Mouse (Mus musculus): Measurements from ENCODE around the gene Smoc1.

Smoc1 gene

GRCm38 (mm10) chr12:81085244-81085643 is 58.6 kb downstream of the Smoc1 start:
- no peak for DNase-seq

DNA sequence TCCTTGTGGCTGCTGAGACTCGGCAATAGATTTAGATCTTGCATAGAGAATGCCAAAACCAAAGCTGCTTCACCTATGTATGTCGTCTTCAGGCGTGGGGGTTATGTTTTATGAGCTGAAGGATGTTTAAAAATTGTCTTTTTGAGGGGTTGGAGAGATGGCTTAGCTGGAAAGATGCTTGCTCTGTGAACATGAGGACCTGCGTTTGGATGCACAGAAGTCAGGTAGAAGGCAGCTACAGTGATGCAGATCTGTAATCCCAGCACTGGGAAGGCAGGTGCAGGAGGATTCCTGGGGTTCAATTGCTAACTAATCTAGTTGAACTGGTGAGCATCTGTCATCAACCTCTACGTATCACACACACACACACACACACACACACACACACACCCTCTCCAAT is 61.5 kb downstream of the Smoc1 start:
- DNase-seq = no peak

DNA sequence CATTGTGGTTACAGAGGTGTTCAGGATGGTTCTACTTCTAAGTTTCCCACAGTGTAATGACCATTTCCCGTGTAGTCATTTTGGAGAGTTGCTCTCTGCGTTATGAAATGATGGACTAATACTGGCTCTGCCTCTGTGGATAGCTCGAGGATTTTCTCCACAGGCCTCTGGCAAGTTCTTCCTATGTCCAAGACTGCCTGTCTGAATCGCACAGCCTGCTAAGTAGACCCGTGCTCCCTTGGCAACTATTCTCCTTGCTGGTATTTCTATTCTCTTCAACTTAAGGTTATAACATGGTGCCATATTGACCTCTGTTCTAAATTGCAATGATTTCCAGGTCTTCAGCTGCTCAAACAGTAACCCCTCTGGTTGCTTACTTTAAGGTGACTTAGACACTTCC is 65.0 kb downstream of the Smoc1 start:
- no peak for DNase-seq

- no peak for DNase-seq
Observed at GRCm38 (mm10) chr12:81092641-81093040, 66.0 kb downstream of the Smoc1 start.

DNA sequence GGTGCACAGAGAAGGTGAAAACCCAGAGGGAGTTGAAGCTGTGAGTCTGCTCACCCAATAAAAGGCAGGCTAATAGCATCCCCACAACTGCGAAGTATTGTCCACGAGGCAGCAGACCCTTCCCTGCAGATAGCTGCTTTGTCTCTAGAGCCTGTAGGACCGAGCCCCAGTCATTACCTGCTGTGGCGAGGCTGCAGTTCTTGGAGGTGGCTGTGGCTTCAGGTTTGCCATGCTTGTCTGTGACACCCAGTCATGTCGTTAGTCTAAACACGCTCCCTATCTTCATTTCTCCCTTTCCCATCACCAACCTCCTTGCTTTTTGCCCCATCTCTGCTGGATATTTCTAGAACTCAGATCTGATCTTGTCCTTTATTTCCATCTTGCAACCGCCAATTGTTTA is 66.6 kb downstream of the Smoc1 start:
- no peak for DNase-seq

DNA sequence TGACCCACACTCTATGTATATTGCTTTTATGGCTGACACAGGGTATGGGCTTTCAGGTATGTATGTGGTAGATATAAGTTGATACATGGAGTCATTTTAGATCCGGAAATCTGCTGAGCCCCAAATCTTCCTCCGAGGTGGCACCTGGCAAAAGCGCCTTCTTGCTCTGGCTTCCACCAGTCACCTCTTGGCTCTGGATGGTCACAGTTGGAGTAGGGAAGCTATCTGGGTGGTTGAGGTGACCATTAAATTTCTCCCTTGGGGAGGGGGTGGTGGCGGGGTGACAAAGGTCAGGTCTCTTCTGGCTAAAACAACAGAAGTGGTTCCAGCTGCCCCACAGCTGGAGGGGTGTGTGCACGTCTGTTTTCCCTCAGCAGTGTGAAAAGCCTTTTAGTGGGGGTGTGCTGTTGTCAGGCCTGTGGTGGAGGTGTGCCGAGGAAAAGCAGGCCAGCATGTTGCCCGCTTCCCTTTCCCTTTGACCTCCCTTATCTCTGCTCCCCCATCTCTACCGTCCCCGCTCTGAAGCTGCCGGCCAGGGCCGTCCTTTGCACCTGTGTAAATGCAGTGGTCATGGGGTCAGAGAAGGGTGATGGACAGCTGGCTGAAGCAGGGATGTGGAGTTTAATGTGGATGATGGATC is 68.3 kb downstream of the Smoc1 start:
- no peak for DNase-seq

GRCm38 (mm10) chr12:81097267-81097666 is 70.7 kb downstream of the Smoc1 start:
- DNase-seq = no peak

DNA sequence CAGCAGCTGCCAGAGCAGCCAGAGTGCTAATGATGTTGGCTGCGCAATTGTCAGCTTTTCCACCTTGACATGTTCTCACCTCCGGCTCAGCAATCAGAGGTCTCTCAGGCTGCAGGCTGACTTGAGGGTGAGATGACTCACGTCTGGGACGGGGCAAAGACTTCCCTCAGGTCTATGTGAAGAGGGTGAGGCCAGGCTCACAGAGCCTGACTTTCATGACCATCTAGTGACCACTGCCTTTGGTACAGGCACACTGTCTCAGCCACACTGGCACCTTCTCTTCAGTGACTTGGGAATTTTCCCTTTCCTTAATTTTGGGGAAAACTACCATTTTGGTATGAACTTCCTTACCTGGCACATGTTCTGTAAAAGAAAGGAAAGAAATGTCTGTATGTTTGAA is 71.1 kb downstream of the Smoc1 start:
- no peak for DNase-seq

- no peak for DNase-seq
Observed at GRCm38 (mm10) chr12:81099161-81099560, 72.6 kb downstream of the Smoc1 start.

DNA sequence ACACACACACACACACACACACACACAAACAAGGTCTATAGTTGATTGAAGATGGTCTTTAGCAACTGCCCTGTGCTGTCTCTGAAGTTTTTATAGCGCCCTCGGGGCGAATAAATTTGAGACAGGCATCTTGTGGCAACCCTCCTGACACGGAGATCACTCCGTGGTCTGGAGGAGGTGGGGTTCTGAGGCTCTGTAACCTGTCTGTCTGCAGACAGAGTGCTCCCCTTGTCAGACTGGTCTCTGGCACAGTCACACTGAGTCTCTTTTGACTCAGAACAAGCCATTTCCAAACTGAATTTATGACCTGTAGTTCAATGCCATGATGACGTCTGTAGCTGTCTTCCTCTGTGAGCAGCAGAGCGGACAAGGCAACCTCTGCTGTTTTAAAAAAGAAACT is 75.1 kb downstream of the Smoc1 start:
- DNase-seq = no peak

DNA sequence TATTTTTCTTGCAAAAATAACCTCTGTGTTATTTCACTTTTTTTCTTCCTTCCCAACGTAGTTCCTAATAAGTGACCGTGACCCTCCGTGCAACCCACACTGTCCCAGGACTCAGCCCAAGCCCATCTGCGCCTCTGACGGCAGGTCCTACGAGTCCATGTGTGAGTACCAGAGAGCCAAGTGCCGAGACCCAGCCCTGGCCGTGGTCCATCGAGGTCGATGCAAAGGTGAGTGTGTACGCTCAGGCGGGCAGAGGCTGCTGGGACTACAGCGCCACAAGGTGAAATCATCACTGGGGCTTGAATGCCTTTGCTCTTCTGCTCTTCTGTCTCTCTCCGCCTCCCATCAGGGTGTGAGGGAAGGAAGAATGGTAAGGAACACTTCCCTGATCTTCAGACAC is 77.9 kb downstream of the Smoc1 start:
- no peak for DNase-seq

- DNase-seq = no peak
Observed at GRCm38 (mm10) chr12:81105721-81106633, 79.4 kb downstream of the Smoc1 start.

DNA sequence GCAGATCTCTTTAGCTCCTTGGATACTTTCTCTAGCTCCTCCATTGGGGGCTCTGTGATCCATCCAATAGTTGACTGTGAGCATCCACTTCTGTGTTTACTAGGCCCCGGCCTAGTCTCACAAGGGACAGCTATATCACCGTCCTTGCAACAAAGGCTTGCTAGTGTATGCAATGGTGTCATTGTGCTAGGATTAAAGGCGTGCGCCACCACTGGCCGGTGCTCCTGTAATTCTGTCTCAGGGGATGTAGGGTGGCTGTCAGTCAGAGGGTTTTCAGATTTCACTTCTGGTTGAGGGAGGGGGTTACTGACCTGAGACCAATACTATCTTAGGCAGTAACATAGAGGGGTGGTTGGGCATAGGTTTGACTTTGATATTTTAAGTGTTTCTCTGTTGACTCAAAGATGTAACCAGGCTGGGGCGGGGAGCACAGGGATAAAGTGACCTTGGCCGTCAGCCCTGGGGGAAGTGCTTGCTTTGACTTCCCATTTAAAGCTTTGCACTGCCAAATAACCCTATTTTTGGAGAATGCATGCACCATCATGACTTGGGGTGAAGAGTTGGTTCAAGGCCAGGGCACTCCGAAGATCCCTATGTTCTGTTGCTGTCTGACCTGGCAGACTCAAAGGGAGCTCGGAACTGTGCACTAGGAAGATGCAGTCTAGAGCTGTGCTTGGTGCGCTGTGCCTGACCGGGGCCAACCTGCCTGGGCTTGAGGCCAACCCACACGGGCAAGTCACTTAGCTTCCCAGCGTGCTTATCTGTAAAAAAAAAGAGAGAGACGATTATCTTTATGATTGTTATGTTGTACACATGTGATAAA is 80.9 kb downstream of the Smoc1 start:
- DNase-seq = no peak

DNA sequence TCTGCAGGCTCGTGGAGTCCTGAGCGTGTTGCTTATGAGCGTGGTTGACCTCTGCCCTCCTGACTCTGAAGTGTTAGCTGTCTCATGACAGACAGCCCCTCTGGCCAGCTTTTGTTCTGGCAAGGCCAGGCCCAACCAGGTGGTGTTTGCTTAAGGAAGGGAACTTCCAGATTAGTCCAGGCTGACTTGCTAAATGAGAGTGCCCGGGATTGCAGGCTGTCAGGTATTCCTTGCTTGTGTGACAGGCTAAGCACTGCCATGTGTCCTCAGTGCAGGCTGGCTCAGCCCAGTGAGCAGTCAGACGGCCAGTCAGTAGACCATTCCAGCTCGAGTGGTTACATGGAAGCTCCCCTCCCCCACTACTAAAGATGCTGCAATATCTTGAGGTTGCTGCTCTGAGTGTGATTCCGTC is 82.0 kb downstream of the Smoc1 start:
- DNase-seq = peak; percentile 51

GRCm38 (mm10) chr12:81110006-81110405 is 83.4 kb downstream of the Smoc1 start:
- no peak for DNase-seq

DNA sequence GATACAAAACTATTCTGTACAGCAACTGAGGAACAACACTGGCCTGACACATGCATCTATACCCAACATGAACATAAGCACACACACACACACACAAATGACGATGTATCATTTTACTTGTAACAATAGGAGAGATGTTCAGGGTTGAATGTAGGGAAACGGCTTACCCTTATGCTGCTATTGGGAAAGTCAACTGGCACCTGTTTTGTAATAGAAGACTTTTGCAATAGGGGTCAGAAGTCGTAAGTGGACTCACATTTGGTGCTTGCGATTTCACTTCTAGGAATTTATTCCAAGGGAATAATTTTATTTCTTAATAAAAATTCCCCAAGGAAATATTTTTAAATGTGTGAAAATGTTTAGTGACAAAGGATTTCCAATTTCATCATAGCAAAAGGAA is 85.7 kb downstream of the Smoc1 start:
- no peak for DNase-seq

DNA sequence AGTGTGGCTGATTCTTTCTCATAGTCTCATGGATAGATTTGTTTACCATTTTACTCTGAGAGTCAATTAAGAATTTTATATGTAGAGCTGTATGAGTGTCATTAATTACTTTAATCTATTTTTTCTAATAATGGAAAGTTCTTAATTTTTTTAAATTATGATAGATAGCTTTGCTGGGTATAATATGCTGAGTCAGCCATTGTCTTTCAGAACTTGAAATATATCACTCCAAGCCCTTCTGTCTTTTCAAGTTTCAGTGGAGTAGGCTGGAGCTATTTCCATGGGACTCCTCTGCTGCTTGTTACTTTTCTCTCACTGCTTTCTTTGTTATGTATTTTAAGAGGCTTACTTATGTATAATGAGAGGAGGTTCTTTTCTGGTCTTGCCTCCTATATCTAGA is 93.7 kb downstream of the Smoc1 start:
- no peak for DNase-seq

GRCm38 (mm10) chr12:81123793-81124192 is 97.2 kb downstream of the Smoc1 start:
- DNase-seq = no peak

GRCm38 (mm10) chr12:81126842-81127241 is 100.2 kb downstream of the Smoc1 start:
- no peak for DNase-seq

DNA sequence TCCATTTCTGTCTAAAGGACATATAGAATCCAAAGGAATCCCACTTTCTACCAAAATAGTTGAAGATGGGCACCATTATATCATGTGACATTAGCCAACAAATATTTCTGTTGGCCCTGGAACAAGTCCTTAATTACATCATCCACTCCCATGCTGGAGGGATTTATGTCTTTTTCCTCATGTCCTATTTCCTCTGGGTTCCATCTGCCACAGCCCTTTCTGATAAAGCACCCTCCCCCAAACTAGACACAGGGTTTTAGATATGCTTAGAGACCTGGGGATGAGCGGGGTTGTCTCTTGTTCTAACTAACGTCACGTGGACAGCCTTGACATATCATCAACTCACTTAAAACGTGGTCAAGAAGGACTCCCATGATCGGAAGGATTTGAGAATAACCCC is 102.1 kb downstream of the Smoc1 start:
- no peak for DNase-seq

GRCm38 (mm10) chr12:81130692-81131091 is 104.1 kb downstream of the Smoc1 start:
- no peak for DNase-seq

GRCm38 (mm10) chr12:81131114-81131513 is 104.5 kb downstream of the Smoc1 start:
- DNase-seq = no peak

DNA sequence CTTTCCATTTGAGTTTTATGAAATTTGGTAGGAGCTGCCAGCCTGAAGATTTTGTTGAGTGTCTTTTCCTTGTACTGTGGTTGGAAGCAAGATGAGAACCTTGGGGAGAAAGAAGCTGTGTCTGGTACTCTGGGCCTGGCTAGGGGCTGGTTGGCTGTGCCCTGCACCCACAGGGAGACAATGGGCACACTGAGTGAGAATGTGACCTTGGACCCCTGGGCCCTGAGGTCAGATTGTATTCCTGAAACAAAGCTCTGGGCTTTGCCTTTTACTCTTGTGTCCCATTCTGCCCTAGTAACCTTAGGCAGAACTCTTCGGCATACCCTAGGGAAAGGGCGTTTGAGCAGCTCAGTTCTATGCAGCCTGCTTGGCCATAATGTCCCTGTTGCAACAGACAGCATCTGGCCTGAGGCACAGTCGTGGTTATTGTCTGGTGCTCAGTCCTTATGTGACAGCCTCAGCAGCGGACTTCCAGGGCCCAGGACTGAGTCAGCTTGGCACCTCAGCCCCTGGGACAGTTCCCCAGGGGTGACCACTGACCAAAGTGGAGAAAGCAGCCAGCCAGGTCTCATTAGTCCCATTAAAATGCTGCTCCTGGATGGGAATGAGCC is 106.6 kb downstream of the Smoc1 start:
- no peak for DNase-seq
